Mouse (Mus musculus) testis, adult 2 months (tissue): Measurements from ENCODE around the gene Bace2. TPM values are rescaled to one million over a fixed set of nuclear protein-coding genes. Genes with fewer than 3 reads are reported as not detected.

ENCODE experiments used
- H3K27ac ChIP-seq: fragments of 200-500 bp; 2 replicates; pipeline ENCODE4 v1.5.1; 2012; ENCODE audit warnings: low read depth, low read length; ENCODE audit not compliant: control insufficient read depth, insufficient read depth
- H3K27me3 ChIP-seq: fragments of 200-500 bp; 2 replicates; pipeline ENCODE4 v1.6.1; 2012; ENCODE audit warnings: mild to moderate bottlenecking, low read length, moderate library complexity; ENCODE audit not compliant: control insufficient read depth, insufficient read depth
- H3K36me3 ChIP-seq: fragments of 200-500 bp; 2 replicates; pipeline ENCODE4 v1.6.1; 2012; ENCODE audit warnings: mild to moderate bottlenecking, low read length; ENCODE audit not compliant: control insufficient read depth, insufficient read depth
- H3K4me1 ChIP-seq: fragments of 200-500 bp; 2 replicates; pipeline ENCODE4 v1.6.1; 2012; ENCODE audit warnings: low read length; ENCODE audit not compliant: control insufficient read depth, insufficient read depth
- H3K4me3 ChIP-seq: fragments of 200-500 bp; 2 replicates; pipeline ENCODE4 v1.5.1; 2012; ENCODE audit warnings: low read depth, mild to moderate bottlenecking, low read length, moderate library complexity, mixed read lengths; ENCODE audit not compliant: control insufficient read depth
- CTCF ChIP-seq: fragments of 200-500 bp; IDR thresholded peaks from 2 replicates; pipeline ENCODE4 v1.5.1; 2012; ENCODE audit warnings: low read depth, mild to moderate bottlenecking, inconsistent platforms, low read length, moderate library complexity; ENCODE audit not compliant: control insufficient read depth, insufficient read depth, insufficient replicate concordance
- POLR2A ChIP-seq: fragments of 200-500 bp; IDR thresholded peaks from 2 replicates; pipeline ENCODE4 v1.6.1; 2012; ENCODE audit warnings: low read depth, mild to moderate bottlenecking, inconsistent platforms, low read length, moderate library complexity; ENCODE audit not compliant: control insufficient read depth
- polyA plus RNA-seq: library from polyadenylated mRNA; depleted of rRNA; stranded (reverse); fragments of >200 nt; gene quantifications from 2 replicates; pipeline ENCODE4 v1.2.3, GENCODE M21; 2012

Bace2 gene
- polyA plus RNA-seq, 1 experiment: 0.51 TPM

DNA sequence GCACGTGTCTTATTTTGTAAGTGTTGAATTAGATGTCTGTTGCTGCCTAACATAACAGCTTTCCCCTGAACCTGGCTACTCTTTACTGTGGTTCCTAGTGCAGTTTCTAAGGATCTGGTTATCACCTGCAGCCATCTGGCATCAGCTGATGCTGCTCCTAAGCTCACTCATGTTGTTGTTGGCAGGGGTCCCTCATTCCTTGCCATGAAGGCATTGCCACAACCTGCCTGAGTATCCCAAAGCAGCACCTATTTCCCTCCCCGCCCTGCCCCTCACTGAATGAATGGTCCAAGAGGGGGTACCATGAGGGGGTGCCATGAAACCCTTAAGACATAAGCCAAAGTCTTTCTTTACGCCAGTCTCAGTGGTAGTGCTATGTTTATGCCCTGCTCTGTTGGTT is 71.5 kb downstream of the Bace2 start:
- no peaks in the 10 kb centered on the region for H3K36me3 ChIP-seq
- no peaks in the 10 kb centered on the region for H3K4me1 ChIP-seq
- H3K4me3 ChIP-seq: no peak overlapping the region
- no peaks in the 10 kb centered on the region for H3K27me3 ChIP-seq
- no peak overlapping the region for H3K27ac ChIP-seq
- no peak for TF ChIP-seq CTCF
- no peak for TF ChIP-seq POLR2A

GRCm38 (mm10) chr16:97430091-97430490 is 73.5 kb downstream of the Bace2 start:
- Histone ChIP-seq H3K4me1 (no peaks in the 10 kb centered on the region), H3K27me3 (no peaks in the 10 kb centered on the region), H3K36me3 (no peaks in the 10 kb centered on the region), H3K27ac (no peak overlapping the region), H3K4me3 (no peak overlapping the region)
- TF ChIP-seq CTCF: no peak
- no peak for TF ChIP-seq POLR2A

- Histone ChIP-seq H3K4me3 (no peak overlapping the region), H3K27ac (no peak overlapping the region), H3K4me1 (no peaks in the 10 kb centered on the region), H3K36me3 (no peaks in the 10 kb centered on the region), H3K27me3 (no peaks in the 10 kb centered on the region)
- TF ChIP-seq CTCF: no peak
- no peak for TF ChIP-seq POLR2A
Observed at GRCm38 (mm10) chr16:97431328-97431727, 74.8 kb downstream of the Bace2 start.

DNA sequence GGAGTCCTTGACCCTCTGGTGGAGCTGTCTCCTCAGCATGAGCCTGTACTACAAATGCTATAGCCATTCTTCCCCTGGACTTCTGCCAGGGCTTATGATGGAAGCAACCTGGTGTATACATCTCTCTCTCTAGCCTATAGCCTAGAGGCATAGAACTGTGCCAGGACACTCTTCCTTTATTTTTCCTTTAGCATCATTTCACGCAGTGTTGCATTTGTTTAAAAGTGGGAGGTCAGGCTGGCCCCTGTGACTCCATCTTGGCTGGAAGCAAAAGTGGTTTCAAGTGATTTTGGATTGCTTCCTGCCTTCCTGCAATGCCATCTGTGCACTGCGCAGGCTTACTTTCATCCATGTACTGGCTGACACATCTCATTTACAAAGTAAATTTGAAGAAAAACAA is 77.7 kb downstream of the Bace2 start:
- H3K4me3 ChIP-seq: no peak overlapping the region
- no peak for TF ChIP-seq POLR2A
- TF ChIP-seq CTCF: no peak
- H3K27me3 ChIP-seq: no peaks in the 10 kb centered on the region
- no peaks in the 10 kb centered on the region for H3K4me1 ChIP-seq
- no peaks in the 10 kb centered on the region for H3K36me3 ChIP-seq
- no peak overlapping the region for H3K27ac ChIP-seq

DNA sequence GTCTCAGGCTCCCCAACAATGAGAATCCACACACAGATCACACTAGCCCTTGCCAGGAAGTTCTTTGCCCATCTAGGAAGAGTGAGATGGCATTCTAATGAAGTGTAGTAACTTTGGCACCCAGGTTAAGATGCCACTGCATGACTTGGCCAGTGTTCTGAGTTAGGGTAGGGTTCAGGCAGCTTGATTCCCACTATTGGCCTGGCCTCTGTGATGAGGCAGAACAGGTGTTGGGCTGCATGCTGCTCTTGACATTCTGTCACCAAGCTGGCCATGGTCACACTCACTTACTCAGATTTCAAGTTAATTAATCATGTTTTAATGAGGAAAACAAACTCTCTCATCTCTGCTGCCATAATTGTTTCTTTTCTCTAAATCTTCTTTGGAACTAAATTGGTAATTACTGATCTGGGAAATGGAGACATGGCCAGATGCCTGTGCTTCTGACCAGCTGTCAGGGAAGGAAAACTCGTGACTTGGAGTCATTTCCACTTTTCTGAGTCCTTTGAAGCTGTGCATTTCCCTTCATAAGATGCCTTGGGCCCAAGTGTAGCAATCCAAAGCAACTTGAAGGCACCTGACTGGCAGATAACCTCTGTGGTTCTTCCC is 81.0 kb downstream of the Bace2 start:
- Histone ChIP-seq H3K4me1 (no peaks in the 10 kb centered on the region), H3K36me3 (no peaks in the 10 kb centered on the region), H3K27me3 (no peaks in the 10 kb centered on the region), H3K4me3 (no peak overlapping the region), H3K27ac (no peak overlapping the region)
- TF ChIP-seq POLR2A (no peak), CTCF (no peak)

- Histone ChIP-seq H3K4me1 (no peaks in the 10 kb centered on the region), H3K36me3 (no peaks in the 10 kb centered on the region), H3K27ac (no peak overlapping the region), H3K27me3 (no peaks in the 10 kb centered on the region), H3K4me3 (no peak overlapping the region)
- no peak for TF ChIP-seq CTCF
- TF ChIP-seq POLR2A: no peak
Observed at GRCm38 (mm10) chr16:97438191-97438590, 81.6 kb downstream of the Bace2 start.

DNA sequence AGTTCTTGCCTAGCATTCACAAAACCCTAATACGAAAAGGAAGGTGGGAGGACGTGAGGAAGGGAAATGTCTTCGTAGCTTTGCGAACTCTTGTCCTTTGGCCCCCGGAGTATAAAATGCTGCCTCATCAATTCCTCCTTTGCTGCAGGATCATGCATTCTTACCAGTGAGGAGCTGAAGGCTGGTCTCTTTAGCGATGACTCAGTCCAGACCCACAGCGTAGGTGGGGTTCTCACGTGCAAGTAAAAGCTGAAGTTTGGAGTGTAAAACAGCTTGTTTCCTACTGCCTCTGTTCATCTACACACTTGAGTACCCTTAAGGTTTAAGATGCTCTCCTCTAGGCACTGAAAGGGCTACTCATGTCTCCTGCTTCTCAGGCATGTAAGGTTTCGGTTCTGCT is 85.4 kb downstream of the Bace2 start:
- H3K4me1 ChIP-seq: no peaks in the 10 kb centered on the region

More for the DNA sequence above, 85.4 kb downstream of the Bace2 start:
- no peaks in the 10 kb centered on the region for H3K27me3 ChIP-seq
- TF ChIP-seq CTCF (no peak), POLR2A (no peak)
- H3K27ac ChIP-seq: no peak overlapping the region
- no peaks in the 10 kb centered on the region for H3K36me3 ChIP-seq
- H3K4me3 ChIP-seq: no peak overlapping the region
